Mouse (Mus musculus): ENCODE measurements at regions not wholly inside any gene's neighbourhood (a gene's known extent, or its start where the extent isn't known, plus 50 kb on each side); places are given as distances from the start of the nearest gene placed in this dataset.
A peak's percentile ranks its signal among the peaks of the same experiment; 100 is the strongest.

- peak; percentile 44 for DNase-seq (ENCODE audit: low read depth, low spot score)
Observed at GRCm38 (mm10) chr12:71707727-71708369, 123.0 kb upstream of the Daam1 start.

GRCm38 (mm10) chr12:71714606-71715005 is 116.3 kb upstream of the Daam1 start:
- no peak for DNase-seq (ENCODE audit: low read depth, low spot score)

GRCm38 (mm10) chr12:71718412-71718811 is 112.5 kb upstream of the Daam1 start:
- DNase-seq (ENCODE audit: low read depth, low spot score), result peak; percentile 57

- DNase-seq (ENCODE audit: low read depth, low spot score), result peak; percentile 62
Observed at GRCm38 (mm10) chr12:71718911-71719310, 112.0 kb upstream of the Daam1 start.

- DNase-seq (ENCODE audit: low read depth, low spot score), result no peak
Observed at GRCm38 (mm10) chr12:71725140-71725539, 105.7 kb upstream of the Daam1 start.

GRCm38 (mm10) chr12:71725713-71726336 is 105.1 kb upstream of the Daam1 start:
- no peak for DNase-seq (ENCODE audit: low read depth, low spot score)

GRCm38 (mm10) chr12:71743345-71743744 is 87.5 kb upstream of the Daam1 start:
- DNase-seq (ENCODE audit: low read depth, low spot score), result no peak

GRCm38 (mm10) chr12:71746011-71746410 is 84.9 kb upstream of the Daam1 start:
- DNase-seq (ENCODE audit: low read depth, low spot score), result no peak

GRCm38 (mm10) chr12:71747386-71747785 is 83.5 kb upstream of the Daam1 start:
- DNase-seq (ENCODE audit: low read depth, low spot score), result no peak

- DNase-seq (ENCODE audit: low read depth, low spot score), result no peak
Observed at GRCm38 (mm10) chr12:71747831-71748368, 83.0 kb upstream of the Daam1 start.

- DNase-seq (ENCODE audit: low read depth, low spot score), result no peak
Observed at GRCm38 (mm10) chr12:71748731-71749130, 82.1 kb upstream of the Daam1 start.

- DNase-seq (ENCODE audit: low read depth, low spot score), result no peak
Observed at GRCm38 (mm10) chr12:71749668-71750067, 81.2 kb upstream of the Daam1 start.

GRCm38 (mm10) chr12:71752741-71753260 is 78.1 kb upstream of the Daam1 start:
- no peak for DNase-seq (ENCODE audit: low read depth, low spot score)

GRCm38 (mm10) chr12:71753276-71753675 is 77.6 kb upstream of the Daam1 start:
- DNase-seq (ENCODE audit: low read depth, low spot score), result no peak

- peak; percentile 59 for DNase-seq (ENCODE audit: low read depth, low spot score)
Observed at GRCm38 (mm10) chr12:71763194-71763593, 67.7 kb upstream of the Daam1 start.

GRCm38 (mm10) chr12:71766086-71766485 is 64.8 kb upstream of the Daam1 start:
- no peak for DNase-seq (ENCODE audit: low read depth, low spot score)

GRCm38 (mm10) chr12:71766636-71767035 is 64.2 kb upstream of the Daam1 start:
- DNase-seq (ENCODE audit: low read depth, low spot score), result no peak

- DNase-seq (ENCODE audit: low read depth, low spot score), result no peak
Observed at GRCm38 (mm10) chr12:71767896-71768295, 63.0 kb upstream of the Daam1 start.

GRCm38 (mm10) chr12:71768471-71768870 is 62.4 kb upstream of the Daam1 start:
- peak; percentile 60 for DNase-seq (ENCODE audit: low read depth, low spot score)

- DNase-seq (ENCODE audit: low read depth, low spot score), result no peak
Observed at GRCm38 (mm10) chr12:71768890-71769289, 62.0 kb upstream of the Daam1 start.

GRCm38 (mm10) chr12:71769302-71769701 is 61.6 kb upstream of the Daam1 start:
- no peak for DNase-seq (ENCODE audit: low read depth, low spot score)

- DNase-seq (ENCODE audit: low read depth, low spot score), result no peak
Observed at GRCm38 (mm10) chr12:71773891-71774290, 57.0 kb upstream of the Daam1 start.

- DNase-seq (ENCODE audit: low read depth, low spot score), result no peak
Observed at GRCm38 (mm10) chr12:71775126-71775525, 55.8 kb upstream of the Daam1 start.
